Mouse (Mus musculus): ENCODE measurements at regions not wholly inside any gene's neighbourhood (a gene's known extent, or its start where the extent isn't known, plus 50 kb on each side); places are given as distances from the start of the nearest gene placed in this dataset.

DNA sequence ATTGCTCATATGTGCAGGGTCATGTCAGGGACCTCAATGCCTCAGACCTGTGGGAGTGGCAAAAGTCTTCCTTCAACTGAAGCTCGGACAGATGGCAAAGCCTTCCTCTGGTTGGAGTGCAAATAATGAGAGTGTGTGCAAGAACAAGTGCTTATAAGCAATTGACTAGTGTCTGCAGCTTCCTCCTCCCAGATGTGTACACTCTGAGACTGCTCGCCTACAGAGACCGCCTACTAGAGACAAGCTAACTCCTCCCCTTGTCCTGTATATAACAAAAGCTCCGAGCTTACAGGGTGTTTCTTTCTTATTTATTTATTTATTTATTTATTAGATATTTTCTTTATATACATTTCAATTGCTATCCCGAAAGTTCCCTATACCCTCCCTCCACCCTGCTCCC, 138.7 kb upstream of the Sox4 start:
- no peaks in the 10 kb centered on the region for H3K36me3 ChIP-seq (ENCODE audit: control insufficient read depth, insufficient read depth, low read length)
- no peak overlapping the region for H3K4me3 ChIP-seq (ENCODE audit: low read depth, low read length)
- ATAC-seq (replicated peaks; ENCODE audit: low FRiP score, low TSS enrichment, low read depth) = no peak
- H3K27me3 ChIP-seq (replicated peaks; ENCODE audit: control insufficient read depth, insufficient read depth, low read length) = no peaks in the 10 kb centered on the region
- no peak overlapping the region for H3K4me2 ChIP-seq (ENCODE audit: low read length)
- no peaks in the 10 kb centered on the region for H3K4me1 ChIP-seq (replicated peaks; ENCODE audit: control insufficient read depth, insufficient read depth, low read length)
- 85% methylated on average over 5 of the region's 5 CpGs for WGBS
- no peaks in the 10 kb centered on the region for H3K9me3 ChIP-seq (ENCODE audit: control insufficient read depth, low read length)
- DNase-seq (ENCODE audit: low spot score) = no peak
- H3K9ac ChIP-seq (ENCODE audit: low read length) = no peak overlapping the region
- no peak overlapping the region for H3K27ac ChIP-seq (ENCODE audit: low read depth)

DNA sequence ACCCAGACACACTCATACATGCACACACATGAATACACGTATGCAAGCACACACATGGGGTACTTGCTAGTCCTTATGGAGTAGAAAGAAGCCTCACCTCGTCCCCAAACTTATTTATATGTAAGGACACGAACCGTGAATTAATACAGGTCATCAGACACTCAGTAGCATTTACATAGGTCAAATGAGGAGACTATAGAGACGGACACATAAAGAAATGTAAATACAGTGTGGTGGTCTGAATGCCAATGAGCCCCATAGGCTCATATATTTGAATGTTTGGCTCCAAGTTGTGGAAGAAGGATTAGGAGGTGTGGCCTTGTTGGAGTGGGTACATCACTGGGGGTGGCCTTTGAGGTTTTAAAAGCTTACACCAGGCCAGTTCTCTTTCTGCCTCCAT, 133.3 kb upstream of the Sox4 start:
- no peak overlapping the region for H3K9ac ChIP-seq (ENCODE audit: low read length)
- DNase-seq (ENCODE audit: low spot score) (no peak), ATAC-seq (replicated peaks; ENCODE audit: low FRiP score, low TSS enrichment, low read depth) (no peak)
- no peaks in the 10 kb centered on the region for H3K4me1 ChIP-seq (replicated peaks; ENCODE audit: control insufficient read depth, insufficient read depth, low read length)
- no peak overlapping the region for H3K4me3 ChIP-seq (ENCODE audit: low read depth, low read length)
- WGBS = 82% methylated on average over 5 of the region's 5 CpGs
- no peaks in the 10 kb centered on the region for H3K36me3 ChIP-seq (ENCODE audit: control insufficient read depth, insufficient read depth, low read length)
- no peaks in the 10 kb centered on the region for H3K27me3 ChIP-seq (replicated peaks; ENCODE audit: control insufficient read depth, insufficient read depth, low read length)
- H3K4me2 ChIP-seq (ENCODE audit: low read length) = no peak overlapping the region
- no peak overlapping the region for H3K27ac ChIP-seq (ENCODE audit: low read depth)
- no peaks in the 10 kb centered on the region for H3K9me3 ChIP-seq (ENCODE audit: control insufficient read depth, low read length)

DNA sequence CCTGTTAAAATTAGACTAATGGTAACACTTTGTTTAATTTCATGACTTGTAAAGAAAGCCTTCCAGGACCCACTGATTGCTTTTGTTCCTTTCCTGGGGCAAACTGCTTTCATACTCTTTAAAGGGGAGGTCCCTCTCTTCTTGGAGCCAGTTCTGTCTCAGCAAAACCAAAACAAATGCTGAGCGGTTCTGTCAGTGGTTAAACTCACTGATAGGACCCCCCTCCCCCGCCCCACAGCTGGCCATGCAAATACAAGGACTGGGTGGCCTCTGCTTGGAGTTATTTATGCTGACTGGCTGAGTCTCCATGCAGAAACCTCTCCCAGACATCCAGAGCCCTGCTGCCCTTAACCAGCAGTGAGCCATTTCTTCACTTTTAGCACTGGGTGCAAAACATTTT, 127.6 kb upstream of the Sox4 start:
- Histone ChIP-seq H3K4me2 (ENCODE audit: low read length) (no peak overlapping the region), H3K36me3 (ENCODE audit: control insufficient read depth, insufficient read depth, low read length) (no peaks in the 10 kb centered on the region), H3K27me3 (replicated peaks; ENCODE audit: control insufficient read depth, insufficient read depth, low read length) (no peaks in the 10 kb centered on the region), H3K4me1 (replicated peaks; ENCODE audit: control insufficient read depth, insufficient read depth, low read length) (0 out of 2 replicates have a peak, but pooled peaks cover 3% of the 10 kb centered on the region), H3K27ac (ENCODE audit: low read depth) (no peak overlapping the region), H3K4me3 (ENCODE audit: low read depth, low read length) (no peak overlapping the region), H3K9me3 (ENCODE audit: control insufficient read depth, low read length) (no peaks in the 10 kb centered on the region), H3K9ac (ENCODE audit: low read length) (no peak overlapping the region)
- DNase-seq (ENCODE audit: low spot score) = no peak
- no peak for ATAC-seq (replicated peaks; ENCODE audit: low FRiP score, low TSS enrichment, low read depth)
- 11% methylated on average over 2 of the region's 2 CpGs for WGBS

DNA sequence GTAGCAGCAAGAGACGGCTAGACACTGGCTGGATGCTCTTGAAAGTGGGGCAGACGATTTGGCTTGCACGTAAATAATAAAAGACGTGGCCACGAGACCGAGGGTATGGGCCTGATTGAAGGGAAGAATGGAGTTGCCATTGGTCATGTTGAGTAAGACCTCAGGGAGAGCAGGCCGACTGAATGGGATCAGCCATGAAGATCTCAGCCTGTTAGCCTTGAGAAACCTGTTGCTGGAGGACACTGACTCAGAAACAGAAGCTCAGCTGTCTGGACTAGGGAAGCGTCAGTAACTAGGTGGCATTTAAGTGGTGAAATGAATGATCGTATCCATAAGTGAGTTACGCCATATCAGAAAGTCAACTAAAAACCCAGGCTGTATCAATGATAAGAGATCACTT, 126.3 kb upstream of the Sox4 start:
- DNase-seq (ENCODE audit: low spot score) (no peak), ATAC-seq (replicated peaks; ENCODE audit: low FRiP score, low TSS enrichment, low read depth) (no peak)
- no peaks in the 10 kb centered on the region for H3K36me3 ChIP-seq (ENCODE audit: control insufficient read depth, insufficient read depth, low read length)
- H3K9ac ChIP-seq (ENCODE audit: low read length) = no peak overlapping the region
- H3K9me3 ChIP-seq (ENCODE audit: control insufficient read depth, low read length) = no peaks in the 10 kb centered on the region
- H3K4me3 ChIP-seq (ENCODE audit: low read depth, low read length) = no peak overlapping the region
- H3K4me2 ChIP-seq (ENCODE audit: low read length) = no peak overlapping the region
- H3K27me3 ChIP-seq (replicated peaks; ENCODE audit: control insufficient read depth, insufficient read depth, low read length) = no peaks in the 10 kb centered on the region
- 0 out of 2 replicates have a peak, but pooled peaks cover 3% of the 10 kb centered on the region for H3K4me1 ChIP-seq (replicated peaks; ENCODE audit: control insufficient read depth, insufficient read depth, low read length)
- 95% methylated on average over 10 of the region's 10 CpGs for WGBS
- no peak overlapping the region for H3K27ac ChIP-seq (ENCODE audit: low read depth)

DNA sequence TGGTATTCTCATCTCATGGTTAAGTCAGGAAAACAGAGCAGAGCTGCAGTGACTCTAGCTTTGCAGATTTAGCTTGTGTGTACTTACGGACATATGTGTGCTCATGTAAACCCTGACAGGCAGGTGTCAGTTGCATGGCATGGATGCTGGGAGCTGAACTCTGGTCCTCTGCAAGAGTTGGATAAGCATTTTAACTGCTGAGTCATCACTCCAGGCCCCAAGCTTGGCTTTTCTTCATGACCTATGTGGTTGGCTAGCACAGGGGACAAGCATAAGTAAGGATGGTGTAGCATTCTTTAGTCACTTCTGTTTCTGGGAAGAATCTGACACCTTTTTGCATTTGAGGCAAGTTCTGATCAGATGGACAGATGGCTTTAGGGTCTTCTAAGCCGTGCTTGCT, 120.1 kb upstream of the Sox4 start:
- Histone ChIP-seq H3K27me3 (replicated peaks; ENCODE audit: control insufficient read depth, insufficient read depth, low read length) (no peaks in the 10 kb centered on the region), H3K4me3 (ENCODE audit: low read depth, low read length) (no peak overlapping the region), H3K4me2 (ENCODE audit: low read length) (no peak overlapping the region), H3K27ac (ENCODE audit: low read depth) (no peak overlapping the region), H3K4me1 (replicated peaks; ENCODE audit: control insufficient read depth, insufficient read depth, low read length) (no peaks in the 10 kb centered on the region), H3K36me3 (ENCODE audit: control insufficient read depth, insufficient read depth, low read length) (no peaks in the 10 kb centered on the region), H3K9me3 (ENCODE audit: control insufficient read depth, low read length) (no peaks in the 10 kb centered on the region), H3K9ac (ENCODE audit: low read length) (no peak overlapping the region)
- ATAC-seq (replicated peaks; ENCODE audit: low FRiP score, low TSS enrichment, low read depth) = no peak
- no peak for DNase-seq (ENCODE audit: low spot score)
- 90% methylated on average over 2 of the region's 2 CpGs for WGBS

DNA sequence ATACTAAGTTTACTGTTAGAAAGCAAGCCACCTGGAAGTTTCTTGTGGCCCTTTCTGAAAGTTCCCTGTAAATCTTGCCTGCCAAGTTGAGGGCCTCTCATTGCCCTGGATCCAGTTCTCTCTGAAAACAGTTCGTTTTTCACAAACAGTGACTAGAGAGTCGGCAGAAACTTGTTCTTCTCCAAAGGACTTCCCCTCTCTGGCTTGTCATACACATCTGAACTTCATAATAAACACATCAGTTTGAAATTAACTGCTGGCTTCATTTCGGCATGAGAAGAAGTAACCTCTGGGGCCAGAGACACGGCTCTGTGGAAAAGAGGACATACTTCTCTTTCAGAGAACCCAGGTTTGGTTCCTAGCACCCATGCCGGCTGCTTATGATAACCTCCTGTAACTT, 110.4 kb upstream of the Sox4 start:
- ATAC-seq (replicated peaks; ENCODE audit: low FRiP score, low TSS enrichment, low read depth) = no peak
- WGBS = 62% methylated on average over 5 of the region's 5 CpGs
- no peak overlapping the region for H3K4me3 ChIP-seq (ENCODE audit: low read depth, low read length)

DNA sequence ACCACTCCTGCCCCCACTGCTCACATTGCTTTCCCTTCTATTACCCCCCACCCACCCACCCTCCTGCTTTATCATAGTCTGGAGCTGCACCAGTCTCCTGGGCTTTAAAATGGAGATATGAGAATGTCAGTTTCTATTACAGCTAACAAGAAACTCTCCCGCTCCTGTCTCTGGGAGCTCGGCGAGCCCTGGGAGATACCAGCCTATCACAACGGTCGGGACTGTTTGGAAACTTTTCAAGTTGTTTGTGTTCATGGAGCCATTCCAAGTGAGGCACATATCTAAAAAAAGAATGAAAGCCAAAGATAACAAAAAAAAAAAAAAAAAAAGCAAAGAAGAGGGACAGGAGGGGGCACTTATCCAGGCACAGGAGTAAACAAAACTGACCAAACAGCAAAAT, 105.2 kb upstream of the Sox4 start:
- Histone ChIP-seq H3K4me1 (replicated peaks; ENCODE audit: control insufficient read depth, insufficient read depth, low read length) (no peaks in the 10 kb centered on the region), H3K36me3 (ENCODE audit: control insufficient read depth, insufficient read depth, low read length) (no peaks in the 10 kb centered on the region), H3K27ac (ENCODE audit: low read depth) (no peak overlapping the region), H3K9ac (ENCODE audit: low read length) (no peak overlapping the region), H3K9me3 (ENCODE audit: control insufficient read depth, low read length) (no peaks in the 10 kb centered on the region), H3K4me3 (ENCODE audit: low read depth, low read length) (no peak overlapping the region), H3K4me2 (ENCODE audit: low read length) (no peak overlapping the region), H3K27me3 (replicated peaks; ENCODE audit: control insufficient read depth, insufficient read depth, low read length) (no peaks in the 10 kb centered on the region)
- no peak for ATAC-seq (replicated peaks; ENCODE audit: low FRiP score, low TSS enrichment, low read depth)
- WGBS = 36% methylated on average over 5 of the region's 5 CpGs
- no peak for DNase-seq (ENCODE audit: low spot score)

More for the DNA sequence above, 110.4 kb upstream of the Sox4 start:
- no peak overlapping the region for H3K27ac ChIP-seq (ENCODE audit: low read depth)
- H3K4me2 ChIP-seq (ENCODE audit: low read length) = no peak overlapping the region
- H3K4me1 ChIP-seq (replicated peaks; ENCODE audit: control insufficient read depth, insufficient read depth, low read length) = no peaks in the 10 kb centered on the region
- H3K36me3 ChIP-seq (ENCODE audit: control insufficient read depth, insufficient read depth, low read length) = no peaks in the 10 kb centered on the region
- H3K9me3 ChIP-seq (ENCODE audit: control insufficient read depth, low read length) = no peaks in the 10 kb centered on the region
- no peaks in the 10 kb centered on the region for H3K27me3 ChIP-seq (replicated peaks; ENCODE audit: control insufficient read depth, insufficient read depth, low read length)
- no peak for DNase-seq (ENCODE audit: low spot score)
- no peak overlapping the region for H3K9ac ChIP-seq (ENCODE audit: low read length)

DNA sequence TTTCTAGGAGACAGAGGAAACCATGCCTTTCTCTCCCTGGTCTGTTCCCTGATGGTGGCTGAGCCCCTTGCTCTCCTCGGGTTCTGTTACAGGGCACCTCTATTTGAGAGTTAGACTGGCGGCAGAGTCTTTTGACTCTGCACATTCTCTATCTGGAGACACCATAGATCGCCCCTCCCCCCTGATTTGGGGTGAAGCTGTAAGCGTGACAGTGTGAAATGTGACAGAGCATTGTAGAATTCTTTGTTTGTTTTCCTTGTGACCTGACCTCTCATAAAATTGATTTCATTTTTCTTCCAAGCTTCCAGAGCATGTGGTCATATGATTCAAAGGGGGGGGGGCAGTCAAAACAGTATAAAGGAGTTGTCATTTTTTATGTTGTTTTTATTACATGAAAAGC, 96.2 kb upstream of the Sox4 start:
- Histone ChIP-seq H3K36me3 (ENCODE audit: control insufficient read depth, insufficient read depth, low read length) (no peaks in the 10 kb centered on the region), H3K27ac (ENCODE audit: low read depth) (no peak overlapping the region), H3K4me1 (replicated peaks; ENCODE audit: control insufficient read depth, insufficient read depth, low read length) (0 out of 2 replicates have a peak, but pooled peaks cover under 1% of the 10 kb centered on the region), H3K9me3 (ENCODE audit: control insufficient read depth, low read length) (no peaks in the 10 kb centered on the region), H3K27me3 (replicated peaks; ENCODE audit: control insufficient read depth, insufficient read depth, low read length) (no peaks in the 10 kb centered on the region), H3K4me3 (ENCODE audit: low read depth, low read length) (no peak overlapping the region), H3K9ac (ENCODE audit: low read length) (no peak overlapping the region), H3K4me2 (ENCODE audit: low read length) (no peak overlapping the region)
- WGBS = 32% methylated on average over 4 of the region's 4 CpGs
- no peak for ATAC-seq (replicated peaks; ENCODE audit: low FRiP score, low TSS enrichment, low read depth)
- no peak for DNase-seq (ENCODE audit: low spot score)

DNA sequence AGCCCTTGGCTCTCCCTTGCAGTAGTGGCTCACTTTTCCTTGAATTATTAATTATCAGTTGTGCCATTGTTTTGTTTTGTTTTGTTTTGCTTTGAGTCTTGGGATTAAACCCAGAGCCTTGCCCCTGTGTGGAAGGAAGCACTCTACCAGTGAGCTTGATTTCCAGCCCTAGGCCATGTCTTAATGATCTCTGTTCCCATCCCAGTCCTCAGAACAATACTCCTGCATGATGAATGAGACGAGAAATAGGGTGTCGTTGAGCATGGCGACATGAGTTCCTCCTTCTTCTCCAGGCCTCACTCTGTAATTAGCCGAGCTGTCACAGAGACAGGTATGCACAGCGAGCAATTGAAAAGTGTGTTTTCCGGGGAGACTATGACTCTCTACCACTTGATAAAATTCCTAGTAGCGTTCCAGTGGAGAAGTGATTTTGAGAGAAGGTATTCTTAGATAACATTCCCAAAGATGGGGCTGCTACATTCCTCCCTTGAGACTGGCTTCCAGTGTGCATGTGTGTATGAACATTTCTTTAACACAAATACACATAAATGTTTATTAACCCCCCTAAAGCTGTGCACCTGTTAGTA, 95.6 kb upstream of the Sox4 start:
- WGBS = 64% methylated on average over 7 of the region's 7 CpGs
- ATAC-seq (replicated peaks; ENCODE audit: low FRiP score, low TSS enrichment, low read depth) (no peak), DNase-seq (ENCODE audit: low spot score) (no peak)
- Histone ChIP-seq H3K4me1 (replicated peaks; ENCODE audit: control insufficient read depth, insufficient read depth, low read length) (0 out of 2 replicates have a peak, but pooled peaks cover 5% of the 10 kb centered on the region), H3K27ac (ENCODE audit: low read depth) (no peak overlapping the region), H3K4me2 (ENCODE audit: low read length) (no peak overlapping the region), H3K4me3 (ENCODE audit: low read depth, low read length) (no peak overlapping the region), H3K36me3 (ENCODE audit: control insufficient read depth, insufficient read depth, low read length) (no peaks in the 10 kb centered on the region), H3K9ac (ENCODE audit: low read length) (no peak overlapping the region), H3K9me3 (ENCODE audit: control insufficient read depth, low read length) (no peaks in the 10 kb centered on the region), H3K27me3 (replicated peaks; ENCODE audit: control insufficient read depth, insufficient read depth, low read length) (no peaks in the 10 kb centered on the region)

Data from intestine, embryonic 14.5 days (tissue).